Mouse (Mus musculus): ENCODE results near the gene Tsc22d1. TPM values are rescaled to one million over a fixed set of nuclear protein-coding genes. Genes with fewer than 3 reads are reported as not detected.
A peak's percentile ranks its signal among the peaks of the same experiment; 100 is the strongest.

The Tsc22d1 gene
- total RNA-seq (2021), result 100 to 1,000 TPM; 530 to 560 TPM
- long read RNA-seq, full-length matches to known transcripts, result 153 of 199 reads
- long read RNA-seq, partial matches to known transcripts, result 0 of 199 reads
- long read RNA-seq, other reads (novel, unspliced or antisense), result 46 of 199 reads

GRCm38 (mm10) chr14:76414862-76415780, at the start of gene Tsc22d1:
Tsc22d1 (plus strand) TSS chr14:76414961.
- DNase-seq (ENCODE audit: low spot score in 2 of 2), result peak in 1 of 2 experiments; percentile 53

GRCm38 (mm10) chr14:76373638-76374037, 41.1 kb upstream of the Tsc22d1 start:
- DNase-seq (ENCODE audit: low spot score in 2 of 2), result no peak

GRCm38 (mm10) chr14:76374601-76375000, 40.2 kb upstream of the Tsc22d1 start:
- peak in 1 of 2 experiments; percentile 7 for DNase-seq (ENCODE audit: low spot score in 2 of 2)

- no peak for DNase-seq (ENCODE audit: low spot score in 2 of 2)
Measured at GRCm38 (mm10) chr14:76376561-76376960, 38.2 kb upstream of the Tsc22d1 start.

- no peak for DNase-seq (ENCODE audit: low spot score in 2 of 2)
Measured at GRCm38 (mm10) chr14:76379411-76379810, 35.4 kb upstream of the Tsc22d1 start.

GRCm38 (mm10) chr14:76388025-76388424, 26.7 kb upstream of the Tsc22d1 start:
- DNase-seq (ENCODE audit: low spot score in 2 of 2), result no peak

GRCm38 (mm10) chr14:76398251-76398650, 16.5 kb upstream of the Tsc22d1 start:
- DNase-seq (ENCODE audit: low spot score in 2 of 2), result no peak

- DNase-seq (ENCODE audit: low spot score in 2 of 2), result no peak
Measured at GRCm38 (mm10) chr14:76402574-76402973, 12.2 kb upstream of the Tsc22d1 start.

- DNase-seq (ENCODE audit: low spot score in 2 of 2), result no peak
Measured at GRCm38 (mm10) chr14:76409111-76409510, 5.7 kb upstream of the Tsc22d1 start.

- DNase-seq (ENCODE audit: low spot score in 2 of 2), result no peak
Measured at GRCm38 (mm10) chr14:76413773-76414121, 1.0 kb upstream of the Tsc22d1 start.

- DNase-seq (ENCODE audit: low spot score in 2 of 2), result peak; percentile 97 to 99
Measured at GRCm38 (mm10) chr14:76414122-76414861, 469 bp upstream of the Tsc22d1 start.

GRCm38 (mm10) chr14:76415781-76416301, 1.1 kb downstream of the Tsc22d1 start:
- DNase-seq (ENCODE audit: low spot score in 2 of 2), result peak; percentile 56 to 70

- DNase-seq (ENCODE audit: low spot score in 2 of 2), result peak in 1 of 2 experiments; percentile 24
Measured at GRCm38 (mm10) chr14:76416366-76417040, 1.7 kb downstream of the Tsc22d1 start.

GRCm38 (mm10) chr14:76417346-76417745, 2.6 kb downstream of the Tsc22d1 start:
- DNase-seq (ENCODE audit: low spot score in 2 of 2), result no peak

- DNase-seq (ENCODE audit: low spot score in 2 of 2), result no peak
Measured at GRCm38 (mm10) chr14:76420726-76421125, 6.0 kb downstream of the Tsc22d1 start.

GRCm38 (mm10) chr14:76421162-76421561, 6.4 kb downstream of the Tsc22d1 start:
- DNase-seq (ENCODE audit: low spot score in 2 of 2), result no peak

- no peak for DNase-seq (ENCODE audit: low spot score in 2 of 2)
Measured at GRCm38 (mm10) chr14:76425422-76425821, 10.7 kb downstream of the Tsc22d1 start.

GRCm38 (mm10) chr14:76425986-76426530, 11.3 kb downstream of the Tsc22d1 start:
- DNase-seq (ENCODE audit: low spot score in 2 of 2), result no peak

GRCm38 (mm10) chr14:76428855-76429254, 14.1 kb downstream of the Tsc22d1 start:
- DNase-seq (ENCODE audit: low spot score in 2 of 2), result no peak

- no peak for DNase-seq (ENCODE audit: low spot score in 2 of 2)
Measured at GRCm38 (mm10) chr14:76431918-76432317, 17.2 kb downstream of the Tsc22d1 start.

GRCm38 (mm10) chr14:76432369-76432768, 17.6 kb downstream of the Tsc22d1 start:
- DNase-seq (ENCODE audit: low spot score in 2 of 2), result peak; percentile 56 to 61

Data from layer of hippocampus, postnatal 10 days (tissue).